Mouse (Mus musculus): ENCODE data around the gene Raf1.

DNA sequence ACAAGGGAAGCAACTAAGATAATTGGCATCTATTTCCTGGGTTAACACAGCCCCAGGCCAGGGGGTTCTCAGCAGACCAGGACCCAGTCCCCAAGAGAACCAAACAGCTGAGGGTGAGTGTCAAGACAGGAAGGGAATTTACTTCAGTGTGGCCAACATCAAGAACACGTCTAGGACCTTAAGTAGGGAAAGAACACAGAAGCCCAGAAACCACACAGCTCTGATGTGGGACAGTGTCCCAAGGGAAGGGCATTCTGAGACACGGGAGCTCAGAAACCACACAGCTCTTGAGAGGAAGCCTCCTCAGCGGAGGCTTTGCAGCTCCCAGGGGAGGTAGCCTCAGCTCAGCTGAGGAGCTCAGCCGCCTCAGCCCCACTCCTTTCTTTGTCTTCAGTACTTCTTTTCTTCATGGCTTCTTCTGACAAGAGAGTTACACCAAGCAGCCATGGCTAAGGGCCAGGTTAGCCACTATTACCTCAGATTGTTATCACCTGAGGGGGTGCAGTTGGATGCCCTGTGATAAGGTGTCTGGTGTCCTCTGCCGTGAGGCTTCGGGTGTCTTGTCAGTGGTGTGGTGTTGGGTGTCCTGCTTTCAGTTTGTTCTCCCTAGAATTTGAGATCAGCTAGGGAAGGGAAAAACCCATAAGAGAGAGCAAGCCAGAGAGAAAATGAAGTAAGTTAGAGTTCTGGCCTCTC, 92.9 kb downstream of the Raf1 start:
- TF ChIP-seq TAL1 (IDR thresholded peaks at IDR 0.05; ENCODE audit: low read length): no peak
- no peak for TF ChIP-seq GATA1 (IDR thresholded peaks at IDR 0.05; ENCODE audit: low read length)

All from erythroblast, embryonic 14.5 days (primary cell).